Mouse (Mus musculus) heart, embryonic 16.5 days (tissue): ENCODE measurements around the gene Mybphl. TPM values are rescaled to one million over a fixed set of nuclear protein-coding genes. Genes with fewer than 3 reads are reported as not detected.
A peak's percentile ranks its signal among the peaks of the same experiment; 100 is the strongest.

ENCODE experiments used
- ATAC-seq: fragments of 200-750 bp; cut with Nextera tagmentation; replicated peaks from 2 replicates; pipeline ENCODE4 v1.8.0; 2017; ENCODE audit warnings: moderate number of reproducible peaks; ENCODE audit not compliant: insufficient read depth, low FRiP score; ENCODE audit errors: extremely low read depth
- H3K27ac ChIP-seq: fragments of 300-500 bp; sonication (generic); 2 replicates; pipeline ENCODE4 v1.5.1; 2014; ENCODE audit warnings: mild to moderate bottlenecking, low read length, control low read depth, moderate library complexity
- H3K27me3 ChIP-seq: fragments of 300-500 bp; sonication (generic); 2 replicates; pipeline ENCODE4 v1.6.1; 2014; ENCODE audit warnings: low read length, mixed read lengths; ENCODE audit not compliant: control insufficient read depth, insufficient read depth
- H3K36me3 ChIP-seq: fragments of 300-500 bp; sonication (generic); 2 replicates; pipeline ENCODE4 v1.6.1; 2014; ENCODE audit not compliant: control insufficient read depth, insufficient read depth
- H3K4me1 ChIP-seq: fragments of 300-500 bp; sonication (generic); 2 replicates; pipeline ENCODE4 v1.6.1; 2014; ENCODE audit warnings: low read length, mixed read lengths; ENCODE audit not compliant: control insufficient read depth, insufficient read depth
- H3K4me2 ChIP-seq: fragments of 300-500 bp; sonication (generic); 2 replicates; pipeline ENCODE4 v1.6.1; 2014; ENCODE audit warnings: low read depth, mild to moderate bottlenecking, control low read depth, low read length
- H3K4me3 ChIP-seq: fragments of 300-500 bp; sonication (generic); 2 replicates; pipeline ENCODE4 v1.5.1; 2014; ENCODE audit warnings: mild to moderate bottlenecking, control low read depth, low read length
- H3K9ac ChIP-seq: fragments of 300-500 bp; sonication (generic); 2 replicates; pipeline ENCODE4 v1.6.1; 2014; ENCODE audit warnings: low read length, control low read depth
- H3K9me3 ChIP-seq: fragments of 300-500 bp; sonication (generic); replicated peaks from 2 replicates; pipeline ENCODE4 v1.6.1; 2016; ENCODE audit warnings: low read length; ENCODE audit not compliant: control insufficient read depth
- WGBS: fragments of 180-500 bp; shearing (Covaris S2); extraction: QIAGEN DNeasy Blood & Tissue Kit; methylation state at CpG from one replicate; pipeline ENCODE4 v1.1.7; 2014; 5-methylcytosine and 5-hydroxymethylcytosine counted together
- polyA plus RNA-seq: library from polyadenylated mRNA; unstranded; fragments of >200 nt; fragmentation: Nextera tagmentation; extraction: Ambion mirVana; gene quantifications from 2 replicates; pipeline ENCODE4 v1.2.1, GENCODE M21; 2015

Mybphl gene
- polyA plus RNA-seq, 1 experiment from 2014 or later, result 84.1 TPM

GRCm38 (mm10) chr3:108358445-108358844 lies 6.3 kb upstream of the Mybphl start:
- peaks cover 10% of the 10 kb centered on the region for H3K4me1 ChIP-seq
- no peak overlapping the region for H3K9ac ChIP-seq
- 76% methylated on average over 6 of the region's 6 CpGs for WGBS
- H3K36me3 ChIP-seq, result peaks cover 24% of the 10 kb centered on the region
- no peak overlapping the region for H3K4me2 ChIP-seq
- H3K27ac ChIP-seq, result no peak overlapping the region
- no peak for ATAC-seq
- no peak overlapping the region for H3K4me3 ChIP-seq
- H3K27me3 ChIP-seq, result no peaks in the 10 kb centered on the region
- no peaks in the 10 kb centered on the region for H3K9me3 ChIP-seq

GRCm38 (mm10) chr3:108360894-108361293 lies 3.8 kb upstream of the Mybphl start:
- H3K4me2 ChIP-seq, result no peak overlapping the region
- peaks cover 24% of the 10 kb centered on the region for H3K4me1 ChIP-seq
- H3K27ac ChIP-seq, result no peak overlapping the region
- peak overlapping the region; percentile 39; the same call in 1 of the 2 replicates for H3K9ac ChIP-seq
- H3K4me3 ChIP-seq, result no peak overlapping the region
- no peaks in the 10 kb centered on the region for H3K9me3 ChIP-seq
- WGBS, result 19% methylated on average over 7 of the region's 7 CpGs
- ATAC-seq, result no peak
- no peaks in the 10 kb centered on the region for H3K27me3 ChIP-seq
- peaks cover 10% of the 10 kb centered on the region for H3K36me3 ChIP-seq

DNA sequence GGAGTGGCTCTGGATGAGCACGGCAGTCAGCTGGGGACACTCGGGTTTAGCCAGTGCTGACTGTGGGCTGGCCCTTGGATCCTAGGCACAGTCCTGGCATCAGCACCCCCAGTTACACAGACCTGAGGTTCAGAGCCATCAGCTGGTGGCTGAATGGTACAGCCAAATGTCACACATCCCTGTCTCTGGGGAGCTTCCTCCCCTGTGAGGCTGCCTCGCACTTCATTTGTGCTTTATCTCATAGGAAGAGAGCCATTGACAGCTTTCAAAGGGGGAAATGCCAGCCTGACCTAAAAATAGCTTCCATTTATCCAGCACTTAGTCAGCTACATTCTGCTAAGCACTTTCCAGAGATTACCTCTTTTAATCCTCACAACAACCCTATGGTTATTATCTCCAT lies 1.1 kb upstream of the Mybphl start:
- no peak overlapping the region for H3K4me2 ChIP-seq
- H3K27ac ChIP-seq, result peak overlapping the region; percentile 52
- H3K9me3 ChIP-seq, result no peaks in the 10 kb centered on the region
- peaks cover 24% of the 10 kb centered on the region for H3K4me1 ChIP-seq
- no peaks in the 10 kb centered on the region for H3K36me3 ChIP-seq
- H3K9ac ChIP-seq, result no peak overlapping the region
- no peak overlapping the region for H3K4me3 ChIP-seq
- H3K27me3 ChIP-seq, result no peaks in the 10 kb centered on the region
- ATAC-seq, result peak; percentile 43
- 19% methylated on average over 3 of the region's 3 CpGs for WGBS

GRCm38 (mm10) chr3:108367173-108367572 lies 2.5 kb downstream of the Mybphl start:
- Histone ChIP-seq H3K4me2 (peak overlapping the region; percentile 23), H3K27ac (no peak overlapping the region), H3K9me3 (no peaks in the 10 kb centered on the region), H3K4me1 (peaks cover 21% of the 10 kb centered on the region), H3K9ac (no peak overlapping the region), H3K27me3 (no peaks in the 10 kb centered on the region), H3K4me3 (no peak overlapping the region), H3K36me3 (no peaks in the 10 kb centered on the region)
- 62% methylated on average over 9 of the region's 9 CpGs for WGBS
- no peak for ATAC-seq

GRCm38 (mm10) chr3:108367828-108368227 lies 3.1 kb downstream of the Mybphl start:
- H3K27ac ChIP-seq, result no peak overlapping the region
- 67% methylated on average over 3 of the region's 3 CpGs for WGBS

GRCm38 (mm10) chr3:108368721-108369120 lies 4.0 kb downstream of the Mybphl start:
- no peaks in the 10 kb centered on the region for H3K9me3 ChIP-seq
- H3K36me3 ChIP-seq, result no peaks in the 10 kb centered on the region
- H3K9ac ChIP-seq, result no peak overlapping the region
- H3K27ac ChIP-seq, result no peak overlapping the region
- no peak overlapping the region for H3K4me3 ChIP-seq
- ATAC-seq, result no peak
- peaks cover 26% of the 10 kb centered on the region for H3K4me1 ChIP-seq
- no peaks in the 10 kb centered on the region for H3K27me3 ChIP-seq
- H3K4me2 ChIP-seq, result no peak overlapping the region
- 79% methylated on average over 5 of the region's 5 CpGs for WGBS

More at GRCm38 (mm10) chr3:108367828-108368227, 3.1 kb downstream of the Mybphl start:
- H3K4me2 ChIP-seq, result no peak overlapping the region
- H3K36me3 ChIP-seq, result no peaks in the 10 kb centered on the region
- H3K9ac ChIP-seq, result no peak overlapping the region
- ATAC-seq, result no peak
- H3K27me3 ChIP-seq, result no peaks in the 10 kb centered on the region
- H3K4me3 ChIP-seq, result no peak overlapping the region
- H3K4me1 ChIP-seq, result peaks cover 27% of the 10 kb centered on the region
- H3K9me3 ChIP-seq, result no peaks in the 10 kb centered on the region

GRCm38 (mm10) chr3:108372274-108372673 lies 7.6 kb downstream of the Mybphl start:
- Histone ChIP-seq H3K27me3 (no peaks in the 10 kb centered on the region), H3K4me1 (peaks cover 14% of the 10 kb centered on the region), H3K4me2 (0 out of 2 replicates have a peak overlapping the region, but pooled peaks have one; percentile 2), H3K27ac (no peak overlapping the region), H3K36me3 (no peaks in the 10 kb centered on the region), H3K9me3 (no peaks in the 10 kb centered on the region), H3K4me3 (no peak overlapping the region), H3K9ac (no peak overlapping the region)
- 18% methylated on average over 3 of the region's 3 CpGs for whole genome bisulfite sequencing
- ATAC-seq, result no peak

DNA sequence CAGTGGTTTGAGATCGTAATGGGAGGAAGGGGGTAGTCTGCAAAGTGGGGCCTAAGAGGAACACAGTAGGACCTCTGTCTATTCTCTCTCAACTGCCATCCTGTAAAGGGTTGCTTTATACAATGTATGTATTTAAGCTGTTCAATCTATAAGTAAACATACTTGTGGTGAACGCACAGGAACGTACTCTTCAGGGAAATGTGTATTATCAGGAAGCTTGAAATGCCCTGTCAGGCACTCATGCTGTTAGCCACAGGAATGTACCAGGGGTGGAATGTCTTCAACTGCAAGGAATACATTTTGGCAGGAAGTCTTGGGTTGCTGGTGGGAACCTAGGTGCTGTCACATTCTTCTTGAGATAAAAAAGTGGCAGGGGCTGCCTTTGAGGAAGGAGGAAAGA lies 8.0 kb downstream of the Mybphl start:
- peaks cover 14% of the 10 kb centered on the region for H3K4me1 ChIP-seq
- no peak overlapping the region for H3K27ac ChIP-seq
- no peaks in the 10 kb centered on the region for H3K36me3 ChIP-seq
- no peak for ATAC-seq
- H3K4me2 ChIP-seq, result no peak overlapping the region
- no peak overlapping the region for H3K9ac ChIP-seq
- H3K4me3 ChIP-seq, result no peak overlapping the region
- no peaks in the 10 kb centered on the region for H3K9me3 ChIP-seq
- H3K27me3 ChIP-seq, result no peaks in the 10 kb centered on the region
- 37% methylated on average over 3 of the region's 3 CpGs for WGBS

DNA sequence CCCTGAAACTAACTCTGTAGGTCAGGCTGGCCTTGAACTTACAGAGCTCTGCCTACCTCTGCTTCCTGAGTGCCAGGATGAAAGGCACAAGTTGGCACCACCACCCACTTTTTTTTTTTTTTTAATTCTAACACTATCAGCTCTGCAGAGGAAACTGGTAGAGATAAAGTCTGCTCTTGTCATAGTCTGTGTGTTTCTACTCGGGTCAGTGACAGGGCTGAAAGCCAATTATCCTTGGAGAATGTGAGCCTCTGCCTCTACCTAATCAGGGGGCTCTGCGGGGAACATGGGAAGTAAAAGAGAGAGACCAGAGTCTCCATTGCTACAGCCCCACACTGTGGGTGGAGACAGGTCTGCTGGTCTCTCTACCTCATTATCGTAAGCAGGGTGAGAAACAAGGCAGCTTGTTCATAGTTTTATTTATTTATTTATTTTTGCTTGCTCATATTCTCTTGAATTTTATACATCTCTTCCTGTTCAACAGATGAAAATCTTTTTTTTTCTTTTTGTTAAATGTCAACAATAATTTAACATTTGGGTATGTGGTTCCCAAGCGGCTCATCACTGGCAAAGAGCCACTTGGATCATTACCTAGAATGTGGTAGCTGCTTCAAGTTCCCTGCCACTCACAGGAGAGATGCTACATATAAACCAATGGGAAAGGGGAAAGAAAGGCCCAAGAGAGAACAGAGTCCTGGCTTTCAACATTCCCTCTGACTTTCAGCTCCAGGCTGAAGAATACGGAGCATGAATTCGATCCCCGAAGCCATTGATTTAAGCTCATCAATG lies 14.4 kb downstream of the Mybphl start:
- H3K9me3 ChIP-seq, result no peaks in the 10 kb centered on the region
- H3K36me3 ChIP-seq, result no peaks in the 10 kb centered on the region
- H3K9ac ChIP-seq, result no peak overlapping the region
- H3K27ac ChIP-seq, result peak overlapping the region; percentile 44
- WGBS, result 56% methylated on average over 7 of the region's 7 CpGs
- no peaks in the 10 kb centered on the region for H3K27me3 ChIP-seq
- no peak overlapping the region for H3K4me2 ChIP-seq
- H3K4me1 ChIP-seq, result peaks cover 25% of the 10 kb centered on the region
- ATAC-seq, result no peak; the same call in 1 of the 2 replicates
- H3K4me3 ChIP-seq, result no peak overlapping the region
